Mouse (Mus musculus) olfactory bulb, adult 2 months (tissue): ENCODE measurements around the gene Nfatc3.

ENCODE experiments used
- CTCF ChIP-seq: fragments of 200-500 bp; IDR thresholded peaks from 2 replicates; pipeline ENCODE4 v1.5.1; 2012; ENCODE audit warnings: low read depth, mild to moderate bottlenecking, low read length, moderate library complexity; ENCODE audit not compliant: insufficient read depth
- POLR2A ChIP-seq: fragments of 200-500 bp; IDR thresholded peaks from 2 replicates; pipeline ENCODE4 v1.6.1; 2012; ENCODE audit warnings: mild to moderate bottlenecking, low read depth, low read length, moderate library complexity; ENCODE audit not compliant: insufficient read depth

DNA sequence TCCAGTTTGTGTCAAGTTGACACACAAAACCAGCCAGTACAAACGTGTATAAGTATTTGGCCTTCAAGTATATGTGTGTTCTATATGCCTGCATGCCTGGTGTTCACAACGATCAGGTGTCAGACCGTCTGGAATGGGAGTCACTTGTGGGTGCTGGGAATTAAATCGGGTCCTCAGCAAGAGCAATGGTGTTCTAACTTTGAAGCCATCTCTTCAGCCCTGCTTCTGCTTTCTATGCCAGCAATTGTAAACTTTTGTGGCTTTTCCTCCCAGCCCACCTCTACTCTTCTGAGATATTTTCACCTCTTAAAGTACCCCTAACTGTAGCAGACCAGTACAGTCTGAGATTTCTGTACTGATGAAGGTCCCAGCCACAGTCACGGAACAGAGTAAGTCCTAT, 81.6 kb downstream of the Nfatc3 start:
- TF ChIP-seq POLR2A, result no peak
- no peak for TF ChIP-seq CTCF
